Mouse (Mus musculus) neural tube, embryonic 12.5 days (tissue): Measurements from ENCODE around the gene Osbp. TPM values are rescaled to one million over a fixed set of nuclear protein-coding genes. Genes with fewer than 3 reads are reported as not detected.
A peak's percentile ranks its signal among the peaks of the same experiment; 100 is the strongest.

Source experiments
- ATAC-seq: fragments of 200-750 bp; cut with Nextera tagmentation; 2 replicates; pipeline ENCODE4 v1.8.0; 2017; ENCODE audit warnings: low read depth, mild to moderate bottlenecking, moderate TSS enrichment, moderate library complexity; ENCODE audit not compliant: low FRiP score
- H3K27ac ChIP-seq: fragments of 300-500 bp; sonication (generic); 2 replicates; pipeline ENCODE4 v1.5.1; 2016
- H3K27me3 ChIP-seq: fragments of 300-500 bp; sonication (generic); replicated peaks from 2 replicates; pipeline ENCODE4 v1.6.1; 2016; ENCODE audit warnings: mild to moderate bottlenecking
- H3K36me3 ChIP-seq: fragments of 300-500 bp; sonication (generic); 2 replicates; pipeline ENCODE4 v1.6.1; 2016; ENCODE audit warnings: mild to moderate bottlenecking
- H3K4me1 ChIP-seq: fragments of 300-500 bp; sonication (generic); 2 replicates; pipeline ENCODE4 v1.6.1; 2016
- H3K4me2 ChIP-seq: fragments of 300-500 bp; sonication (generic); replicated peaks from 2 replicates; pipeline ENCODE4 v1.6.1; 2016; ENCODE audit warnings: mild to moderate bottlenecking
- H3K4me3 ChIP-seq: fragments of 300-500 bp; sonication (generic); 2 replicates; pipeline ENCODE4 v1.5.1; 2016
- H3K9ac ChIP-seq: fragments of 300-500 bp; sonication (generic); 2 replicates; pipeline ENCODE4 v1.6.1; 2016; ENCODE audit warnings: mild to moderate bottlenecking
- H3K9me3 ChIP-seq: fragments of 300-500 bp; sonication (generic); 2 replicates; pipeline ENCODE4 v1.6.1; 2016; ENCODE audit warnings: mild to moderate bottlenecking
- WGBS: fragments of 180-500 bp; shearing (Covaris S2); methylation state at CpG from one replicate; pipeline ENCODE4 v1.1.7; 2016; 5-methylcytosine and 5-hydroxymethylcytosine counted together
- polyA plus RNA-seq: library from polyadenylated mRNA; unstranded; fragments of >200 nt; fragmentation: Nextera tagmentation; extraction: Ambion mirVana; gene quantifications from 2 replicates; pipeline ENCODE4 v1.2.1, GENCODE M21; 2016

Osbp gene
- polyA plus RNA-seq, 1 experiment from 2014 or later: 5.1 TPM

- Histone ChIP-seq H3K27me3 (no peaks in the 10 kb centered on the region), H3K9me3 (no peaks in the 10 kb centered on the region), H3K4me3 (no peak overlapping the region), H3K4me1 (no peaks in the 10 kb centered on the region), H3K27ac (no peak overlapping the region), H3K9ac (no peak overlapping the region), H3K36me3 (peaks cover 68% of the 10 kb centered on the region), H3K4me2 (no peak overlapping the region)
- WGBS: 94% methylated on average over 10 of the region's 10 CpGs
- no peak for ATAC-seq
These were observed 26.8 kb downstream of the Osbp start for GRCm38 (mm10) chr19:11992441-11993029.

DNA sequence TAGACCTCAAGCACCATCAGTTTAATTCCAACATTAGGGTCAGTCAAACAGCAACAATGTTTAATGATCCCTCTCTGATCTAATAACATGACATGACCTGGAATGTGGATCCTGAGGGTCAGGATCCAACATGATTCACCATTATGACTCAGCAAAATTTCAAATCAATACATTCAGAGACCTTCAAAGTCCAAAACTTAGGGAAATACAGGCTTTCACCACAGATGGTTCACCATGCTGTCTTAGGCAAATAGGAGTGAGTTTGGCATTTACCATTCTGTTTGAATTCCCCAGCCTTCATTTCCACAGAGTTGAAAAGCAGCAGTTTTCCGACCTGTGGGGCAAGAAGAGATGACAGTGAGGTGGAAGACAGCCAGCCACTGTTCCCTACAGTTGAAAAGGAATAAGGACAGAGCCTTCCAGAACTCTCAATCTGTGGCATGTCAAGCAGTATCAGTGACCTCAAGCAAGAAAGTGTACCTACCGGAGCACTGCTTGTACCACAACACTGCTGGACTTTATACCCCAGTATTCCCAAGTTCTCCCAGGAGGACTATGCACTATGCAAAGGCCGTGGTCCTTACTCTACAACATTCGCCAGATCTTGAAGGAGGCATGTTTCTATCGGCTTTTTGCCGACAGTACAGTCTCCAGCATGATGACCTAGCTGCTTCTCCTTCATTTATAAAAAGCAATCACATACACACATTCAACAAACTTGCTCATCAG lies 29.1 kb downstream of the Osbp start:
- WGBS: 94% methylated on average over 6 of the region's 6 CpGs
- Histone ChIP-seq H3K36me3 (peaks cover 50% of the 10 kb centered on the region), H3K9me3 (no peaks in the 10 kb centered on the region), H3K27ac (no peak overlapping the region), H3K9ac (no peak overlapping the region), H3K27me3 (no peaks in the 10 kb centered on the region), H3K4me1 (no peaks in the 10 kb centered on the region), H3K4me3 (no peak overlapping the region), H3K4me2 (no peak overlapping the region)
- no peak for ATAC-seq

DNA sequence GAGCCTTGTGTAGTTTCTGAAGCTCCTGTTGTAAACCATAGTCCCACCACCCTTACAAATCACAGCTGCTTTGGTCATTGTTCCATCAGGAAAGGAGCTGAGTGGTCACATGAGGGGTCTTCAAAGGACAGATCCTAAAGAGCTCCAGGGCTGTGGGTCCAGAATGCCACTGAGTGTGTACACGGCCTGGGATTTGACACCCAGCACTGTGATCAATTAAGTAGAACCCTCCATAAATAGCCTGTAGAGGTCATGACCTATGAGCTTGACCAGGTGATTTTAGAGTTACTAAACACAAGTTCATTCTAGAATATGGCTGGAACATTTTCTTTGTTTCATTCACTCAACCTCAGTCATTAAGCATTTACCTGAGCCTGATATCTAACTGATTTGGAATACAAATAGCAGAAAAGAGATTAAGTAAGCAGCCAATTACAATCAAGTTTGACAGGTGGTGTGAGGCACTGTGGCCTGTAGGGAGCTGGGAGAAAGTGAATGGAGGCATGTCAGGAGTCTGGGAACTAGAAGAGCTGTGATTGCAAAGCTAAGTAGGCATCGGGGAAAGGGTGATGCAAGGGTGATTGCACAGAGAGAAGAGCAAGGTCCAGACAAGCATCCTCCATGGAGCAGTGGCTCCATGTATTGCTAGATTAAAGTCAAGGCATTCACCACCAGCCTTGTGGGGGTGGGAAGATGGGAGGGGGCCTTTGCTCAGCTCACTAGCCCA lies 30.1 kb downstream of the Osbp start:
- Histone ChIP-seq H3K36me3 (peaks cover 42% of the 10 kb centered on the region), H3K9me3 (no peaks in the 10 kb centered on the region), H3K27me3 (no peaks in the 10 kb centered on the region), H3K27ac (no peak overlapping the region), H3K4me1 (no peaks in the 10 kb centered on the region), H3K9ac (no peak overlapping the region), H3K4me2 (no peak overlapping the region), H3K4me3 (no peak overlapping the region)
- WGBS: 75% methylated on average over 2 of the region's 2 CpGs
- no peak for ATAC-seq

DNA sequence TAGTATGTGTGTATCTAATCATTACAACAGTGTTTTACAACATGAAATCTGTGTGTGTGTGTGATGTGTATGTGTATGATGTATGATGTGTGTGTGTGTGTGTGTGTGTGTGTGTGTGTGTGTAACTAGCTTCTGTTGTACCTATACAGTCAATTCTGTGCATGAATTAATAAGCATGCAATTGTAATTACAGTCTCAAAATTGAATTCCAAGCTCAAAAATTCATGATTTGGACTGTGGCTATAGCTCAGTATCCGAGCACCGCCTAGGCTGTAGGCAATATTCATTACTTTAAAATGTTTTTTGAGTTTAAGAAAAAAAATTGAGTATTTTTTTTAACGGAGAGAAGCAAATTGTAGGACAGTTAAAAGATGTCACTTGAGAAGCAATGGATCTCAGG lies 35.9 kb downstream of the Osbp start:
- Histone ChIP-seq H3K27me3 (no peaks in the 10 kb centered on the region), H3K4me1 (no peaks in the 10 kb centered on the region; the same call in 1 of the 2 replicates), H3K9ac (no peak overlapping the region), H3K27ac (no peak overlapping the region), H3K4me2 (no peak overlapping the region), H3K36me3 (no peaks in the 10 kb centered on the region), H3K4me3 (no peak overlapping the region), H3K9me3 (no peaks in the 10 kb centered on the region)
- ATAC-seq: no peak
- 28% methylated on average over 3 of the region's 3 CpGs for whole genome bisulfite sequencing

GRCm38 (mm10) chr19:12002125-12002524 lies 36.4 kb downstream of the Osbp start:
- peak overlapping the region; percentile 44 for H3K4me2 ChIP-seq
- H3K9ac ChIP-seq: no peak overlapping the region
- no peaks in the 10 kb centered on the region for H3K9me3 ChIP-seq
- H3K27me3 ChIP-seq: no peaks in the 10 kb centered on the region
- H3K4me3 ChIP-seq: peak overlapping the region; percentile 9; the same call in 1 of the 2 replicates
- ATAC-seq: no peak
- peaks cover under 1% of the 10 kb centered on the region; the same call in 1 of the 2 replicates for H3K4me1 ChIP-seq
- H3K36me3 ChIP-seq: no peaks in the 10 kb centered on the region
- WGBS: 2% methylated on average over 11 of the region's 11 CpGs
- no peak overlapping the region for H3K27ac ChIP-seq

DNA sequence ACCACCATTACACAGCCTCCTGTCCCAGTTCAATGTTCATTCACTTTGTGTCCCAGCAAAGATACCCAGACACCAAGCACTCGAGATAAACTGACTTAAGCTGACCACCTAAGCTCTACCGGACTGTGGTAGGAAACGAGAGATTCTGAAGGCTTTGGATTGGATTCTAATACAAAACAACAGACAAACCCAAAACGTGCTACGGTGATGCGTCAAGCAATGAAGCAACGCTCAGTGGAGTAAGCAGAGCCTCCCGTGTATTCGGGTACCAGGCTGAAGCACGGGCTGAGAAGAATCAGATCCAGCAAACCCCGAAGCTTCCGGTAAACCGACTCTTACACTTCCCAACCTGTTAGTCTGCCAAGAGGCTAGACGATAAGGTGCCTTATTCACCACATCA lies 37.0 kb downstream of the Osbp start:
- H3K4me2 ChIP-seq: peak overlapping the region; percentile 44
- ATAC-seq: no peak
- H3K9ac ChIP-seq: no peak overlapping the region
- H3K4me3 ChIP-seq: 0 out of 2 replicates have a peak overlapping the region, but pooled peaks have one; percentile 9
- no peak overlapping the region for H3K27ac ChIP-seq
- 52% methylated on average over 14 of the region's 14 CpGs for WGBS
- H3K9me3 ChIP-seq: no peaks in the 10 kb centered on the region
- H3K4me1 ChIP-seq: peaks cover 4% of the 10 kb centered on the region; the same call in 1 of the 2 replicates
- H3K27me3 ChIP-seq: no peaks in the 10 kb centered on the region
- no peaks in the 10 kb centered on the region for H3K36me3 ChIP-seq

- Histone ChIP-seq H3K27me3 (no peaks in the 10 kb centered on the region), H3K4me2 (no peak overlapping the region), H3K4me1 (peaks cover 4% of the 10 kb centered on the region; the same call in 1 of the 2 replicates), H3K9ac (no peak overlapping the region), H3K36me3 (no peaks in the 10 kb centered on the region), H3K27ac (no peak overlapping the region), H3K4me3 (no peak overlapping the region), H3K9me3 (no peaks in the 10 kb centered on the region)
- 91% methylated on average over 2 of the region's 2 CpGs for WGBS
- no peak for ATAC-seq
These were observed 37.8 kb downstream of the Osbp start for GRCm38 (mm10) chr19:12003568-12003967.

DNA sequence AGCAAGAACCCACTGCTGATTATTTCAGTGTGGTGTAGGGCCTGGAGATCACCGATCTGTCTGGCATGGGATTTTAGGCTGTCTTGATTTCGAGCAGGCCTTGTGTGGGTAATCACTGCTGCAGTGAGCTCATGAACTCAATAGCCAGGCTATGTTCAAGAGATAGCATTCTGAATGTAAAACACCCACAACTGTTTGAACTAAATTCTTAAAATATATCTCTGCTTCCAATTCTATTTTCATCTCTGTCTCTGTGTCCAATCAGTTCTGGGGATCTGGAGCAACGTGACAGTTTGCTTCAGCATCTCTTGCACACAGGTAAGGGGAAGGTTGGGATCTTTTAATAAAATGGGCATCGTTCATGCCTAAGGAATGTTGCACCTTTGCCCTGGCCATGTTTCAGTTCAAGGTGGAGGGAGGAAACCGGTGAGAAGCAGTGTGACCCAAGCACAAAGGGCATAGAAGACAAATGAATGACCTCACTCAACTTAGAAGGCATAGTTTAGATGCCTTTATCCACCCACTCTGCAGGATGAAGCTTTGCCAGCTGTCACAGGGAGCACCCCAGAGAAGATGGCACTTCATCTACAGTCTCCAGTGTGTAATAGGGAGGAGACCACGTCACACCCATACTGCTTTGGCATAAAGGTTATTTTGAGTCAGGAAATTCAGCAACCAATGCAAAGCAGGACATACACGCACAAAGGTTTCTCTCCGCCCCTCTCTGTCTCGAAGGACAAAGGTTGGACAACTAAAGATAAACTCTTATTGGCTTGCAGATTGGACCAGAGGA lies 38.7 kb downstream of the Osbp start:
- no peaks in the 10 kb centered on the region for H3K27me3 ChIP-seq
- H3K4me2 ChIP-seq: peak overlapping the region; percentile 66
- H3K4me1 ChIP-seq: peaks cover 4% of the 10 kb centered on the region; the same call in 1 of the 2 replicates
- H3K4me3 ChIP-seq: no peak overlapping the region; the same call in 1 of the 2 replicates
- no peak overlapping the region for H3K9ac ChIP-seq
- no peaks in the 10 kb centered on the region for H3K9me3 ChIP-seq
- 61% methylated on average over 9 of the region's 9 CpGs for WGBS
- H3K36me3 ChIP-seq: no peaks in the 10 kb centered on the region
- H3K27ac ChIP-seq: no peak overlapping the region
- no peak for ATAC-seq

GRCm38 (mm10) chr19:12005376-12006360 lies 39.9 kb downstream of the Osbp start:
- Histone ChIP-seq H3K4me2 (peak overlapping the region; percentile 66), H3K9ac (peak overlapping the region; percentile 48), H3K27ac (no peak overlapping the region), H3K27me3 (no peaks in the 10 kb centered on the region), H3K9me3 (no peaks in the 10 kb centered on the region), H3K36me3 (no peaks in the 10 kb centered on the region), H3K4me3 (peak overlapping the region; percentile 44), H3K4me1 (peaks cover 4% of the 10 kb centered on the region; the same call in 1 of the 2 replicates)
- WGBS: under 1% methylated on average over 41 of the region's 41 CpGs
- ATAC-seq: peak; percentile 73

DNA sequence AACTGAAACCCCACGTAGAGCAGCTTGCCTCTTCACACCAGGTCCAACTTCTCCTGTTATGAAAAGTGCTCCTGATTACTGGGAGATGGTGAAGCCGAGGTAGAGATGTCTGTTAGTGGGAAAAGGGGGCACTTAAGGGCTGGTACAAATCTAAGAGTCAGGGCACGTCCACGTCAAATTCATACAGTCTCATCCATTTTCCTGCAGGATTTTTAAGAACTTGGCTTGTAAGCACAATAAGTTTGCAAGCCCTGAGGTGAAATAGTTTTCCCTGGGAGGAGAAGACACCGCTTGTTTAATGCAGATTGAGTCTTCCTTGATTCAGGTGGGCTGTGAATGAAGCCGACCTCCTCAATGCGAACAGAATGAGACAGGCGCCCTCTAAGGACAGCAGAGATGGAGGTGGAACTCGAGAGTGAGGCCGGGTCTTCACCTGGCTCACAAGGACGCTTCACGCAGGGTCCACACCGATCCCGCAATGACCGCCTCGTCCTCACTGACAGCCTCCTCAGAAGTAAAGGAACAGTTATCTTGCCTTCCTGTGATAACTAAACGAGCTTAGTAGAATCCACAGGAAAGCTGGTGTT lies 40.7 kb downstream of the Osbp start:
- Histone ChIP-seq H3K9ac (peak overlapping the region; percentile 48; the same call in 1 of the 2 replicates), H3K4me3 (peak overlapping the region; percentile 44), H3K4me2 (peak overlapping the region; percentile 66), H3K27ac (no peak overlapping the region), H3K4me1 (peaks cover 4% of the 10 kb centered on the region; the same call in 1 of the 2 replicates), H3K36me3 (no peaks in the 10 kb centered on the region), H3K9me3 (no peaks in the 10 kb centered on the region), H3K27me3 (no peaks in the 10 kb centered on the region)
- ATAC-seq: no peak
- 3% methylated on average over 17 of the region's 17 CpGs for WGBS
